Mouse (Mus musculus) intestine, embryonic 16.5 days (tissue): ENCODE measurements at regions not wholly inside any gene's neighbourhood (a gene's known extent, or its start where the extent isn't known, plus 50 kb on each side); places are given as distances from the start of the nearest gene placed in this dataset.

Experiments used
- ATAC-seq: fragments of 200-750 bp; cut with Nextera tagmentation; 2 replicates; pipeline ENCODE4 v1.8.0; 2017; ENCODE audit warnings: moderate TSS enrichment, moderate library complexity
- H3K27ac ChIP-seq: fragments of 300-500 bp; sonication (generic); 2 replicates; pipeline ENCODE4 v1.5.1; 2014; ENCODE audit warnings: mild to moderate bottlenecking, low read length
- H3K27me3 ChIP-seq: fragments of 300-500 bp; sonication (generic); replicated peaks from 2 replicates; pipeline ENCODE4 v1.6.1; 2014; ENCODE audit warnings: low read length, control low read depth, mixed read lengths; ENCODE audit not compliant: control insufficient read depth, insufficient read depth
- H3K36me3 ChIP-seq: fragments of 300-500 bp; sonication (generic); 2 replicates; pipeline ENCODE4 v1.6.1; 2014; ENCODE audit warnings: low read length, control low read depth; ENCODE audit not compliant: control insufficient read depth, insufficient read depth
- H3K4me1 ChIP-seq: fragments of 300-500 bp; sonication (generic); 2 replicates; pipeline ENCODE4 v1.6.1; 2014; ENCODE audit warnings: low read length, control low read depth, mixed read lengths; ENCODE audit not compliant: control insufficient read depth, insufficient read depth
- H3K4me2 ChIP-seq: fragments of 300-500 bp; sonication (generic); 2 replicates; pipeline ENCODE4 v1.6.1; 2014; ENCODE audit warnings: low read depth, low read length, control low read depth
- H3K4me3 ChIP-seq: fragments of 300-500 bp; sonication (generic); 2 replicates; pipeline ENCODE4 v1.5.1; 2014; ENCODE audit warnings: mild to moderate bottlenecking, low read length
- H3K9ac ChIP-seq: fragments of 300-500 bp; sonication (generic); 2 replicates; pipeline ENCODE4 v1.6.1; 2014; ENCODE audit warnings: low read depth, low read length
- H3K9me3 ChIP-seq: fragments of 300-500 bp; sonication (generic); 2 replicates; pipeline ENCODE4 v1.6.1; 2016; ENCODE audit warnings: low read length, control low read depth; ENCODE audit not compliant: control insufficient read depth
- WGBS: fragments of 180-500 bp; shearing (Covaris S2); extraction: QIAGEN DNeasy Blood & Tissue Kit; methylation state at CpG from one replicate; pipeline ENCODE4 v1.1.7; 2014; 5-methylcytosine and 5-hydroxymethylcytosine counted together

DNA sequence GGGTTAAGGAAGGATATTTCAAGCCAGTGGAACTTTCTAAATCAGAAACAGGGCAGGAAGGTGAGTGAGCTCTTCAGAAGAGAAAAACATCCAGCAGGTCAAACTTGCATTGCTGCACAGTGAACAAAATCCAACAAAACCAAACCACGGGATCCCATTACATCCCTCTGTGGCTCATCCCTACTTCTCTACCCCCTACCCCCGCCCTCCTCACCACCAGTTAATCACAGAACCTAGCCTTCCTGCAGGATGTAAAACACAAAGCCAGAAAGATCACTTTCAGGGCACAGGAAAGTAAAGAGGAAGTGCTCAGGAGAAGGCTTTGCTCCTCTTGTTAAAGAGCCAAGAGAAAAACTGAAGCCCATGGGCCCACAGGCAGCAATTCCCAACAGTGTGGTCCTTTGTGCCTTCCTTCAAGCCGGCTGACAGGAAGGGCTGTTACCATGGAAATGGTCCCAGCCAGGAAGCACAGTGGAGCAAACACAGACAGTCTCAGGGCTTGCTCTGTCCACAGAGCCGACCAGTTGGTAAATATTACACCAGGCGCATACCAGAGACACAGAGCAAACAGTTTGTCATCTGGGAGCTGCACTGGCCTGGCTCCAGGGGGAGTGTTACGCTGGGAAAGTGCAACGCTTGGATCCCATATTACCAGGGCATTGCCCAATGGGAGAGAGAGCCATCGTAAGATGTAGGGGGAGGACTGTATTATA lies 63.2 kb upstream of the Lmcd1 start:
- WGBS, result 7% methylated on average over 8 of the region's 8 CpGs
- H3K27ac ChIP-seq, result peak overlapping the region; percentile 20; the same call in 1 of the 2 replicates
- peak; percentile 97 for ATAC-seq

DNA sequence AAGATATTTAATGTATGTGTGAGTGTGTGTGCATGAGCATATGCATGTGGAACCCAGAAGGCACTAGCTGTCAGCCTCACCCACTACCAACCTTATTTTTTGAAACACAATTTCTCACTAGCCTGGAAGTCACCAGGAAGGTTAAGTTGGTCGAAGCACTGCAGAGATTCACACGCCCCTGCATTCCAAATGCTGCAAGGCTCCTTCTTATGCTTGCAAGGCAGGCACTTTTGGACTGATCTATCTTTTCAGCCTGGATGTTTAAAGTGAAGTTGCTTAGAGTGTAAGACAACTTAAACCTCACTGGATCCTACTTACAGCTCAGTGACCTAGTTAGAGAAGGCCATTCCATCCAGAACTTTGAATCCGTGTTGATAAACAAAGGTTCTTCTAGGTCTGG lies 56.7 kb upstream of the Lmcd1 start:
- Histone ChIP-seq H3K4me1 (no peaks in the 10 kb centered on the region), H3K27ac (no peak overlapping the region), H3K27me3 (no peaks in the 10 kb centered on the region), H3K4me2 (no peak overlapping the region), H3K9ac (no peak overlapping the region), H3K9me3 (no peaks in the 10 kb centered on the region), H3K4me3 (no peak overlapping the region), H3K36me3 (no peaks in the 10 kb centered on the region)
- WGBS, result 82% methylated on average over 3 of the region's 3 CpGs
- no peak for ATAC-seq

More for the DNA sequence above, 63.2 kb upstream of the Lmcd1 start:
- Histone ChIP-seq H3K4me1 (no peaks in the 10 kb centered on the region; the same call in 1 of the 2 replicates), H3K4me2 (no peak overlapping the region), H3K9ac (no peak overlapping the region), H3K9me3 (no peaks in the 10 kb centered on the region), H3K36me3 (no peaks in the 10 kb centered on the region), H3K4me3 (no peak overlapping the region), H3K27me3 (no peaks in the 10 kb centered on the region)

DNA sequence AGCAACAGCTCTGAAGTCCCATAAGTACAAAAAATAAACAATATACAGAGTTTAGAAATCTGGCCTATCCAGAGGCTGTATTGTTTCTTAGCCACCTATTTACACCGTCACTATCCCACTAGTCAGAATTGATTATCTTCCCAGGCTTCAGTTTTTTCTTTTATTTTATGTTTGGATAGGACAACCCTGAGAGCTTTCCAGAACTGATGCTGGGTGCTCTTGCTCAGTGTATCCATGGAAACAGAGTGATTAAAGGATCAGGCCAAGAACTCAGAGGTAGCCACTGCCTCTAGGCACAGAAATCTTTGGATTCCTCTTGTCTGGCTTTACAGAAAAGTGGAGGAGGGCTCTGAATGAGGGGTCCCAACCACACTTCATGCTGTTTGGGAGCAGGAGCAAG lies 55.3 kb upstream of the Lmcd1 start:
- no peaks in the 10 kb centered on the region for H3K9me3 ChIP-seq
- no peak overlapping the region for H3K4me3 ChIP-seq
- no peak overlapping the region for H3K27ac ChIP-seq
- no peaks in the 10 kb centered on the region for H3K4me1 ChIP-seq
- H3K36me3 ChIP-seq, result no peaks in the 10 kb centered on the region
- 51% methylated on average over 1 of the region's 1 CpGs for WGBS
- ATAC-seq, result no peak
- H3K4me2 ChIP-seq, result no peak overlapping the region
- H3K9ac ChIP-seq, result no peak overlapping the region
- H3K27me3 ChIP-seq, result no peaks in the 10 kb centered on the region

DNA sequence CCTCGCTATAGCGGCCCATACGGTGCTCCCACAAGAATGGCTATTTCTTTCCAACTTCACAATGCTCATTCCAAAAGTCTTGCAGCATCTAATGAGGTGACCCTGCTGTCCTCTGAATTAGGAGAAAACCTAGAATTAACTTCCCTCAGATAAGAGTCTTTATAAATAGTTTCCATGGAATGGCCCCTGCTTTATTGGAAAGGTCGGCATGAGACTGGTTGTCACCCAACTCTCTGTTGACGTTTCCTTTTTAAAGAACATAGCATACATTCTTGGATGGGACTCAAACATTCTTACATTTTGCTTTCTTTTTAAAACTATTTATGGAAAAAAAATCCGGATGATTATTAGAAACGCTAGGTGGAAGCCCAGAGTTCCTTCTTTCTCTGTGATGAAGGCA lies 53.9 kb upstream of the Lmcd1 start:
- WGBS, result 87% methylated on average over 7 of the region's 7 CpGs
- Histone ChIP-seq H3K9me3 (no peaks in the 10 kb centered on the region), H3K4me3 (no peak overlapping the region), H3K9ac (no peak overlapping the region), H3K27ac (no peak overlapping the region), H3K4me2 (no peak overlapping the region), H3K27me3 (no peaks in the 10 kb centered on the region), H3K4me1 (no peaks in the 10 kb centered on the region), H3K36me3 (no peaks in the 10 kb centered on the region)
- ATAC-seq, result no peak

DNA sequence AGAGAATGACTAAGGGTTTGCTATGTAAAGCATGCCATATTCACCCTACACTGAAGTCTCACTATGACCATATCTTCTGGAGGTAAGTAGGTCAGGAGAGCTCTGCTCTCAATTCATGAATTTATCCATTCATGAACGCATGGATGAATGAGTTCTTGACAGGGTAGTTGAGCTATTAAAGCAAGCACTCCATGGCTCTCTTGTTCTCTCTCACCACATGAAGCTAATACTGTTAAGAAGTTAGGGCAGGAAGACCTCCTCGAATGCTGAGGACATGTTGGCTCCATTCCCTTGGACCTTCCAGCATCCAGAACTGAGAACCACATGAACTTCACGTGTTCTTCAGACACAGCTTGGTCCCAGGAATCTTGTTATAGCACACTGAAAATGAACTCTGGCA lies 53.4 kb upstream of the Lmcd1 start:
- Histone ChIP-seq H3K9me3 (no peaks in the 10 kb centered on the region), H3K4me3 (no peak overlapping the region), H3K4me1 (no peaks in the 10 kb centered on the region), H3K27ac (no peak overlapping the region), H3K36me3 (no peaks in the 10 kb centered on the region), H3K4me2 (no peak overlapping the region), H3K9ac (no peak overlapping the region), H3K27me3 (no peaks in the 10 kb centered on the region)
- no peak for ATAC-seq
- 77% methylated on average over 3 of the region's 3 CpGs for WGBS

DNA sequence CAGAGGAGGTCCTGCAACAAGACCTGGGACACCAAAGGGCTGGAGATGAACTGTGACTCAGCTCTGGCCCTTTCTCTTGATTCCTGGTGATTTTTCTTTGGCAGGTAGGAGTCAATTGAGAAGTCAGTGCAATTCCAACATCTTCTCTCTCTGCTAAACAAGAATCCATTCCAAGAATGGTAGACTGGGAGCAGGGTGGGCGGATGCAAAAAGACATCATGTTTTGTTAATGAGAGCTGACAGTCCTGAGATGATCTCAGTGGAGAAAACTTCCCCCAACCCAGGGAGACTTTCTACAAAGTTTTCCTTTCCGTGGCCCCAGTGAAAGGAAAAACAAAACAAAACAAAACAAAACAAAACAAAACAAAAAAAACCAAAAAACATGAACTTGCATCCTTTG lies 52.2 kb upstream of the Lmcd1 start:
- 75% methylated on average over 2 of the region's 2 CpGs for WGBS
- ATAC-seq, result no peak
- no peak overlapping the region for H3K9ac ChIP-seq
- H3K4me1 ChIP-seq, result no peaks in the 10 kb centered on the region
- H3K4me2 ChIP-seq, result no peak overlapping the region
- H3K36me3 ChIP-seq, result no peaks in the 10 kb centered on the region
- H3K27ac ChIP-seq, result no peak overlapping the region
- H3K4me3 ChIP-seq, result no peak overlapping the region
- H3K9me3 ChIP-seq, result no peaks in the 10 kb centered on the region
- H3K27me3 ChIP-seq, result no peaks in the 10 kb centered on the region

DNA sequence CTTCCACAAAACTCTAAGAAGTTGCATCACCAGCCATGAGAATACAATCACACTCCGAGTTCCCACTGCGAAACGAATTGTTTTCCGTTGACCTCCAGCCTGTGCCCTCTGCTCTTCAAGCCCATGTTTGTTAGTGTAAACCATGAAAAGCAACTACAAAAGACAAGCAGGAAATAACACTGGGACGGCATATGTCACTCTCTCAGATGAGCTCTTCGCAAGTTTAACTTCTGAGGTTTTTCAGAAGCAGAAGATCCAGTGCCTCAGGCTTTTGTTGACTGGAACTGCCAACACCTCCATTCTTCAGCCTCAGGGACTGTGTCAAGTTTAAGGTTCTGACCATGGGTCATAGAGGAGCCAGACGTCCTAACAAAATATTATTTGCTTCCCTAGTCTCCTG lies 50.2 kb upstream of the Lmcd1 start:
- no peaks in the 10 kb centered on the region for H3K27me3 ChIP-seq
- no peaks in the 10 kb centered on the region for H3K36me3 ChIP-seq
- no peak overlapping the region for H3K4me3 ChIP-seq
- no peak overlapping the region for H3K4me2 ChIP-seq
- no peak for ATAC-seq
- H3K9ac ChIP-seq, result no peak overlapping the region
- 81% methylated on average over 7 of the region's 7 CpGs for whole genome bisulfite sequencing
- no peak overlapping the region for H3K27ac ChIP-seq
- no peaks in the 10 kb centered on the region for H3K9me3 ChIP-seq
- H3K4me1 ChIP-seq, result no peaks in the 10 kb centered on the region
